Mouse (Mus musculus): ENCODE data around the gene App.

DNA sequence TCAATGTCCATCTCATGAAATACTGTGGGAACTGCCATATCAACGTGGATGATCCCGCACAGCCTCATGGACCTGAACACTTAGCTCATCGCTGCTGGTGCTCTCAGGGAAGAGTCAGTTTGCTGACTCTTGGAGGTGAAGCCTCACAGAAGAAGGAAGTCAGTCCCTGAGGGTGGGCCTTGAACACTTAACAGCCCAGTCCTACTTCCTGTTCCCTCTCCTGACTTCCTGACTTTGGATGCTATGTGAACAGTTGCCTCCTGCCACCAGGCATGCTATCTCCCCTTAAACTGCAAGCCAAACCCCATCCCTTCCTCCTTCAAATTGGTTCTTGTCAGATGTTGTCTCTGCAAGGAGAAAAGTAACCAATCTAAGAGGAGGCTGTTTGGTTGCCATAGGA lies 188.2 kb downstream of the App start:
- no peak for TF ChIP-seq CTCF (IDR thresholded peaks at IDR 0.05; ENCODE audit: low read depth, low read length)
- TF ChIP-seq POLR2A (IDR thresholded peaks at IDR 0.05; ENCODE audit: borderline replicate concordance, low read depth, low read length): no peak

Data from bone marrow macrophage, adult 2 months (primary cell).